Mouse (Mus musculus) heart, postnatal 25 days (tissue): ENCODE results near the gene Xpr1. TPM values are rescaled to one million over a fixed set of nuclear protein-coding genes. Genes with fewer than 3 reads are reported as not detected.

Experiments
- DNase-seq: peaks from one replicate; pipeline ENCODE4 v3.0.0; 2022; ENCODE audit warnings: low spot score
- intact Hi-C: fragments of 180-260 bp; cut with DNase I; formaldehyde crosslinking; loops from one replicate; pipeline ENCODE4 v1.15.1; 2025
- total RNA-seq, 2 experiments: library from RNA; stranded (reverse); gene quantifications; 2 replicates each; pipeline ENCODE4 v1.2.3; 2021

Xpr1 gene
- 10 to 100 TPM; 29.3 to 32.1 TPM for total RNA-seq

GRCm38 (mm10) chr1:155416701-155417677 lies at the start of gene Xpr1:
Xpr1 (minus strand) TSS chr1:155417415.
- intact Hi-C loops: loop anchor here (5.0 kb wide), 1 partner anchor 110 kb away; no protein-coding TSS in a partner anchor
- DNase-seq: peak; percentile 88

GRCm38 (mm10) chr1:155463442-155463841 lies 46.2 kb upstream of the Xpr1 start:
- intact Hi-C loops: no loop called here
- no peak for DNase-seq

GRCm38 (mm10) chr1:155462582-155462981 lies 45.4 kb upstream of the Xpr1 start:
- intact Hi-C loops: no loop called here
- DNase-seq: no peak

GRCm38 (mm10) chr1:155457532-155457931 lies 40.3 kb upstream of the Xpr1 start:
- intact Hi-C loops: loop anchor here (5.0 kb wide), 1 partner anchor 60 kb away; no protein-coding TSS in a partner anchor
- no peak for DNase-seq

GRCm38 (mm10) chr1:155453180-155453579 lies 36.0 kb upstream of the Xpr1 start:
- intact Hi-C loops: no loop called here
- DNase-seq: no peak

GRCm38 (mm10) chr1:155448932-155449331 lies 31.7 kb upstream of the Xpr1 start:
- intact Hi-C loops: no loop called here
- DNase-seq: no peak

- intact Hi-C loops: no loop called here
- no peak for DNase-seq
Observed at GRCm38 (mm10) chr1:155447277-155447676, 30.1 kb upstream of the Xpr1 start.

GRCm38 (mm10) chr1:155443115-155443514 lies 25.9 kb upstream of the Xpr1 start:
- intact Hi-C loops: no loop called here
- DNase-seq: no peak

GRCm38 (mm10) chr1:155442521-155443001 lies 25.3 kb upstream of the Xpr1 start:
- DNase-seq: no peak
- intact Hi-C loops: no loop called here

GRCm38 (mm10) chr1:155439551-155439950 lies 22.3 kb upstream of the Xpr1 start:
- intact Hi-C loops: no loop called here
- no peak for DNase-seq

GRCm38 (mm10) chr1:155438525-155438924 lies 21.3 kb upstream of the Xpr1 start:
- intact Hi-C loops: no loop called here
- DNase-seq: no peak

GRCm38 (mm10) chr1:155429304-155429703 lies 12.1 kb upstream of the Xpr1 start:
- intact Hi-C loops: no loop called here
- DNase-seq: no peak

- DNase-seq: no peak
- intact Hi-C loops: no loop called here
Observed at GRCm38 (mm10) chr1:155427126-155427865, 10.1 kb upstream of the Xpr1 start.

- DNase-seq: no peak
- intact Hi-C loops: no loop called here
Observed at GRCm38 (mm10) chr1:155425743-155426315, 8.6 kb upstream of the Xpr1 start.

- no peak for DNase-seq
- intact Hi-C loops: no loop called here
Observed at GRCm38 (mm10) chr1:155425285-155425684, 8.1 kb upstream of the Xpr1 start.

GRCm38 (mm10) chr1:155423801-155424200 lies 6.6 kb upstream of the Xpr1 start:
- intact Hi-C loops: no loop called here
- DNase-seq: no peak

GRCm38 (mm10) chr1:155422022-155422421 lies 4.8 kb upstream of the Xpr1 start:
- DNase-seq: no peak
- intact Hi-C loops: no loop called here

- intact Hi-C loops: loop anchor here (5.0 kb wide), 1 partner anchor 111 kb away; no protein-coding TSS in a partner anchor
- no peak for DNase-seq
Observed at GRCm38 (mm10) chr1:155416147-155416700, 991 bp downstream of the Xpr1 start.

- intact Hi-C loops: loop anchor here (5.0 kb wide), 1 partner anchor 112 kb away; no protein-coding TSS in a partner anchor
- no peak for DNase-seq
Observed at GRCm38 (mm10) chr1:155415421-155415820, 1.8 kb downstream of the Xpr1 start.

- intact Hi-C loops: loop anchor here (2.0 kb wide), 1 partner anchor 118 kb away; no protein-coding TSS in a partner anchor
- DNase-seq: no peak
Observed at GRCm38 (mm10) chr1:155412705-155413104, 4.5 kb downstream of the Xpr1 start.
